Mouse (Mus musculus): ENCODE data around the gene Zc2hc1c. TPM values are rescaled to one million over a fixed set of nuclear protein-coding genes. Genes with fewer than 3 reads are reported as not detected.

Gene Zc2hc1c
- 0.18 TPM in 1 of 4 replicates, not detected in the others for total RNA-seq (2023; ENCODE audit: inconsistent age)

GRCm38 (mm10) chr12:85288486-85289156 is at the start of gene Zc2hc1c:
Gene Zc2hc1c, plus strand, starts transcription at chr12:85288591.

GRCm38 (mm10) chr12:85270319-85270718 is 18.1 kb upstream of the Zc2hc1c start, which contains the start of gene Mlh3:
Gene Mlh3, minus strand, starts transcription at chr12:85270599.

GRCm38 (mm10) chr12:85287809-85288485 is 444 bp upstream of the Zc2hc1c start, which contains the start of gene Acyp1:
Gene Acyp1, minus strand, starts transcription at chr12:85288438.

GRCm38 (mm10) chr12:85339243-85339729 is 50.9 kb downstream of the Zc2hc1c start, which contains the start of gene Nek9:
Gene Nek9, minus strand, starts transcription at chr12:85339362.

Other genes starting within 250 kb of the Zc2hc1c start
- 2.5 to 4.7 TPM (median 4.3 TPM) in 4 replicates for gene Prox2, start 177.8 kb upstream of the Zc2hc1c start, total RNA-seq (2023; ENCODE audit: inconsistent age)
- 224 to 254 TPM (median 245 TPM) in 4 replicates for gene Dlst, start 177.8 kb upstream of the Zc2hc1c start, total RNA-seq (2023; ENCODE audit: inconsistent age)
- gene Rps6kl1, start 137.3 kb upstream of the Zc2hc1c start, total RNA-seq (2023; ENCODE audit: inconsistent age): 0.93 to 1.7 TPM (median 1.3 TPM) in 4 replicates
- 0.35 to 0.45 TPM in 2 of 4 replicates, not detected in the others for gene Pgf, start 110.8 kb upstream of the Zc2hc1c start, total RNA-seq (2023; ENCODE audit: inconsistent age)
- gene Eif2b2, start 69.1 kb upstream of the Zc2hc1c start, total RNA-seq (2023; ENCODE audit: inconsistent age): 104 to 136 TPM (median 109 TPM) in 4 replicates
- 14.2 to 18.2 TPM (median 15.8 TPM) in 4 replicates for gene Mlh3, start 18.0 kb upstream of the Zc2hc1c start, total RNA-seq (2023; ENCODE audit: inconsistent age)
- 14.7 to 19.7 TPM (median 16.7 TPM) in 4 replicates for gene Acyp1, start 153 bp upstream of the Zc2hc1c start, total RNA-seq (2023; ENCODE audit: inconsistent age)
- 63.8 to 68.4 TPM (median 66.8 TPM) in 4 replicates for gene Nek9, start 50.8 kb downstream of the Zc2hc1c start, total RNA-seq (2023; ENCODE audit: inconsistent age)
- 155 to 165 TPM (median 160 TPM) in 4 replicates for gene Tmed10, start 86.3 kb downstream of the Zc2hc1c start, total RNA-seq (2023; ENCODE audit: inconsistent age)
- 1,794 to 2,495 TPM (median 2,289 TPM) in 4 replicates for gene Fos, start 185.3 kb downstream of the Zc2hc1c start, total RNA-seq (2023; ENCODE audit: inconsistent age)